Comparison of ENCODE assay signal across 14 mouse cellular contexts in the genomic region with DNA sequence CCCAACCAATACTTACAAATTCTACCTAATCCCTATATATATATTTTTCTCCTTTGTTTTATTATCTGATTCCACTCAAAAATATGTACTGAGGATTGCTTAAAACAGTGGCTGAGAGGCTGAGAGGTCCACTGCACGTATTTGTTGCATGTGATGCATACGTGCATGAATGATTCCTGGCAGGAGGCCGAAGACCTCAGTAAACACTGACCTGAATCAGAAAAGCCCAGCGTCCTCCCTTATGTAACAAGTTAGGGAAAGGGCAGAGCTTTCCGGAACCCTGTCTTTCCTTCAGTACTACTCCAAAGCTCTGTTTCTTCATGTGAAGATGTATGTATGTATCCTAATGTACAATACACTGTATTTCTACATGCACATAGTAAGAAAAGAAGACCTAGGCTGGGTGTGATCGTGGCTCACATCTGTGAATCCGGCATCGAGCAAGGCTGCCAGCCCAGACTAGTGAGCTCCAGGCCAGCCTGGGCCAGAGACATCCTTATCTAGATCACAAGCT. TPM values are rescaled to one million over a fixed set of nuclear protein-coding genes. Genes with fewer than 3 reads are reported as not detected.
DNase-seq lines count a peak whose midpoint lies in the region; ATAC-seq lines count a peak whose summit lies in the region.
"Had no signal": no experiment of that assay in that cellular context is flagged by ENCODE, and none has a peak within 500 bp of the region (broad histone marks: within the 10 kb centered on the region; RNA-seq: fewer than 3 reads in every experiment).

No protein-coding gene starts in this region.

- H3K9ac ChIP-seq in liver, embryonic 12.5 days, result peak overlapping the region; percentile 13; the same call in 1 of the 2 replicates
- H3K9ac ChIP-seq in forebrain, embryonic 13.5 days, result no peak overlapping the region
- H3K9ac ChIP-seq: hindbrain, embryonic 12.5 days had no signal

- no peaks in the 10 kb centered on the region for H3K9me3 ChIP-seq in erythroblast, embryonic 14.5 days (ENCODE audit: control insufficient read depth, low read length)
- H3K9me3 ChIP-seq in liver, embryonic 12.5 days (replicated peaks), result no peaks in the 10 kb centered on the region
- H3K9me3 ChIP-seq in forebrain, embryonic 13.5 days (replicated peaks), result no peaks in the 10 kb centered on the region
- H3K9me3 ChIP-seq: heart, embryonic 13.5 days; hindbrain, embryonic 12.5 days had no signal

- H3K4me1 ChIP-seq in erythroblast, embryonic 14.5 days (ENCODE audit: control insufficient read depth), result peaks cover 43% of the 10 kb centered on the region
- peaks cover 43% of the 10 kb centered on the region for H3K4me1 ChIP-seq in liver, embryonic 12.5 days
- peaks cover 5% of the 10 kb centered on the region for H3K4me1 ChIP-seq in forebrain, embryonic 13.5 days
- H3K4me1 ChIP-seq: hindbrain, embryonic 12.5 days had no signal

- no peaks in the 10 kb centered on the region for H3K27me3 ChIP-seq in erythroblast, embryonic 14.5 days (ENCODE audit: control insufficient read depth)
- peaks cover 18% of the 10 kb centered on the region for H3K27me3 ChIP-seq in liver, embryonic 12.5 days (replicated peaks)
- peaks cover 14% of the 10 kb centered on the region; the same call in 1 of the 2 replicates for H3K27me3 ChIP-seq in forebrain, embryonic 13.5 days
- H3K27me3 ChIP-seq: heart, embryonic 13.5 days had no signal

- ATAC-seq in erythroblast, adult 5-6 weeks (replicated peaks; ENCODE audit: low FRiP score, poor library complexity, severe bottlenecking), result no peak
- ATAC-seq in liver, embryonic 12.5 days, result no peak
- no peak for ATAC-seq in CD4-positive, CD25-positive, alpha-beta regulatory T cell, adult 4 months
- ATAC-seq in forebrain, embryonic 13.5 days, result no peak
- ATAC-seq: intestine, postnatal 0 days had no signal

- peak overlapping the region; percentile 66 for H3K4me2 ChIP-seq in liver, embryonic 12.5 days
- no peak overlapping the region for H3K4me2 ChIP-seq in forebrain, embryonic 13.5 days

- peak; percentile 58 for DNase-seq in NIH3T3 (ENCODE audit: low read depth)
- DNase-seq in cerebellum, postnatal 14 days, result peak; percentile 63 to 85
- DNase-seq in lung, postnatal 36 days, result no peak
- DNase-seq: right cerebral cortex, postnatal 25 days had no signal

- peak overlapping the region; percentile 20; the same call in 1 of the 2 replicates for H3K27ac ChIP-seq in liver, embryonic 12.5 days
- no peak overlapping the region for H3K27ac ChIP-seq in forebrain, embryonic 13.5 days
- H3K27ac ChIP-seq: heart, embryonic 13.5 days; hindbrain, embryonic 12.5 days; macrophage had no signal

- WGBS in liver, embryonic 12.5 days (ENCODE audit: insufficient replicate concordance), result 48% methylated on average over 8 of the region's 8 CpGs
- 46% methylated on average over 8 of the region's 8 CpGs for WGBS in forebrain, embryonic 13.5 days

- H3K36me3 ChIP-seq in erythroblast, embryonic 14.5 days (ENCODE audit: control insufficient read depth), result no peaks in the 10 kb centered on the region
- no peaks in the 10 kb centered on the region for H3K36me3 ChIP-seq in liver, embryonic 12.5 days
- no peaks in the 10 kb centered on the region for H3K36me3 ChIP-seq in forebrain, embryonic 13.5 days (ENCODE audit: poor library complexity, severe bottlenecking)
- H3K36me3 ChIP-seq: heart, embryonic 13.5 days; hindbrain, embryonic 12.5 days had no signal

- peak overlapping the region; percentile 56 for H3K4me3 ChIP-seq in erythroblast, embryonic 14.5 days (replicated peaks)
- no peak overlapping the region for H3K4me3 ChIP-seq in liver, embryonic 12.5 days
- no peak overlapping the region for H3K4me3 ChIP-seq in forebrain, embryonic 13.5 days

RNA-seq across cellular contexts. Expression of a gene that starts 8.6 kb away (rescaled TPM):
- polyA plus RNA-seq in erythroblast, embryonic 14.5 days (2012), result 0.08 TPM in 2 replicates
- total RNA-seq in erythroblast, adult 5-6 weeks (2015; ENCODE audit: low replicate concordance), result not detected in 2 replicates
- total RNA-seq in erythroblast, adult 5-6 weeks (2017; ENCODE audit: low replicate concordance), result 0.56 TPM in 1 of 2 replicates, not detected in the other
- 1.3 and 1.7 TPM in 2 replicates for polyA plus RNA-seq in liver, embryonic 12.5 days (2016; fragmentation: Nextera tagmentation; extraction: Ambion mirVana)
- 1 to 10 TPM; 1.7 to 2.4 TPM for polyA plus RNA-seq in CD4-positive, CD25-positive, alpha-beta regulatory T cell, adult 4 months (2017; shearing (Covaris generic))
- 1.5 and 2.2 TPM in 2 replicates for polyA plus RNA-seq in forebrain, embryonic 13.5 days (2015; fragmentation: Nextera tagmentation; extraction: Ambion mirVana)
- polyA plus RNA-seq: macrophage; neural tube, embryonic 14.5 days had no signal

RNA-seq across cellular contexts. Expression of a gene that starts 20.9 kb away (rescaled TPM):
- 4.2 and 5.7 TPM in 2 replicates for polyA plus RNA-seq in erythroblast, embryonic 14.5 days (2012)
- 27.4 and 43.2 TPM in 2 replicates for total RNA-seq in erythroblast, adult 5-6 weeks (2015; ENCODE audit: low replicate concordance)
- 2.5 and 23.8 TPM in 2 replicates for total RNA-seq in erythroblast, adult 5-6 weeks (2017; ENCODE audit: low replicate concordance)
- 539 and 560 TPM in 2 replicates for polyA plus RNA-seq in liver, embryonic 12.5 days (2016; fragmentation: Nextera tagmentation; extraction: Ambion mirVana)
- polyA plus RNA-seq in CD4-positive, CD25-positive, alpha-beta regulatory T cell, adult 4 months (2017; shearing (Covaris generic)), result 100 to 1,000 TPM; 177 to 260 TPM
- 798 and 924 TPM in 2 replicates for polyA plus RNA-seq in forebrain, embryonic 13.5 days (2015; fragmentation: Nextera tagmentation; extraction: Ambion mirVana)

RNA-seq across cellular contexts. Expression of a gene that starts 27.0 kb away (rescaled TPM):
- polyA plus RNA-seq in erythroblast, embryonic 14.5 days (2012), result 1.2 TPM in 2 replicates
- total RNA-seq in erythroblast, adult 5-6 weeks (2015; ENCODE audit: low replicate concordance), result 27.2 and 38.0 TPM in 2 replicates
- total RNA-seq in erythroblast, adult 5-6 weeks (2017; ENCODE audit: low replicate concordance), result 42.0 and 49.9 TPM in 2 replicates
- polyA plus RNA-seq in liver, embryonic 12.5 days (2016; fragmentation: Nextera tagmentation; extraction: Ambion mirVana), result 41.9 and 49.9 TPM in 2 replicates
- polyA plus RNA-seq in CD4-positive, CD25-positive, alpha-beta regulatory T cell, adult 4 months (2017; shearing (Covaris generic)), result 10 to 100 TPM; 18.4 to 30.4 TPM
- 59.8 and 60.5 TPM in 2 replicates for polyA plus RNA-seq in forebrain, embryonic 13.5 days (2015; fragmentation: Nextera tagmentation; extraction: Ambion mirVana)

RNA-seq across cellular contexts. Expression of a gene that starts 47.5 kb away (rescaled TPM):
- polyA plus RNA-seq in erythroblast, embryonic 14.5 days (2012), result 1.1 and 1.4 TPM in 2 replicates
- 20.9 and 24.0 TPM in 2 replicates for total RNA-seq in erythroblast, adult 5-6 weeks (2015; ENCODE audit: low replicate concordance)
- total RNA-seq in erythroblast, adult 5-6 weeks (2017; ENCODE audit: low replicate concordance), result 65.4 and 81.5 TPM in 2 replicates
- 21.8 and 24.6 TPM in 2 replicates for polyA plus RNA-seq in liver, embryonic 12.5 days (2016; fragmentation: Nextera tagmentation; extraction: Ambion mirVana)
- 10 to 100 TPM; 55.9 to 66.9 TPM for polyA plus RNA-seq in CD4-positive, CD25-positive, alpha-beta regulatory T cell, adult 4 months (2017; shearing (Covaris generic))
- polyA plus RNA-seq in forebrain, embryonic 13.5 days (2015; fragmentation: Nextera tagmentation; extraction: Ambion mirVana), result 55.9 and 60.1 TPM in 2 replicates

Comparison
In these comparisons a context has a peak if more than half of its experiments do, and no peak if none do; other contexts are left out.
1. RNA of a gene that starts 20.9 kb away (polyA plus RNA-seq): 798 to 924 TPM in forebrain, embryonic 13.5 days, 539 to 560 TPM in liver, embryonic 12.5 days and 177 to 260 TPM in CD4-positive, CD25-positive, alpha-beta regulatory T cell, adult 4 months; 4.2 to 5.7 TPM in erythroblast, embryonic 14.5 days; every median in the first group is over 10 times any median in the second.